Mouse (Mus musculus): Measurements from ENCODE around the gene Dcaf5. TPM values are rescaled to one million over a fixed set of nuclear protein-coding genes. Genes with fewer than 3 reads are reported as not detected.

Gene Dcaf5
- 12.7 TPM for polyA plus RNA-seq (2014; fragmentation: Illumina TruSeq; extraction: RNeasy Lipid Tissue Mini Kit (QIAGEN cat#74804); ENCODE audit: low read depth, low replicate concordance)

DNA sequence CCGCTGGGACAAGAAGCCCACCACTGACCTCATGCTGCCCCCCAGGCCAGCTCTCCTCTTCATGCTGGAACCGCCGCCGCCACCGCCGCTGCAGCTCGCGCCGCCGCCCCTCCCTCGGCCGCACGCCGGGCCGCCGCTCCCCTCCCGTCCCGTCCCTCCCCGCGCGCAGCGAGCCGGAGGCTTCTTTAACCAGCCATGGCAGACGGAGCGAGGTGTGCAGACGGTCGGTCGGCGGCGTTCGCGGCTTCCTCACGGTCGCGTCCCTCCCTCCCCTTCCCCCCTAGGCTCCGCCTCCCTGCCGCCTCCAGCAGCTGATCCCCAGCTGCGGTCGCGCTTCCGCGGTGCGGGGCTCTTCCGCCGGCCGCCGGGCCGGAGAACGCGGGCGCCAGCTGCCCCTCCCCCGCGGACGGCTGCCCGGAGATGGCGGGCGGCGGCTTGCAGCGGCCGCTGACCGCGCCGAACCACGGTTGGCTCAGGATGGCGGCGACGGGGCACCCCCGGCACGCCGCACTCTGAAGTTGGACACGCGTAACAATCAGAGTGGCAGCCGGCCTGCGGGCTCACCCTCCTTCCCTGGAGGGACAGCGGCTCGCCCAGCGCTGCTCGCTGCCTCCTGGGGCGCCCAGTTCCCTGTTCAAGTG lies at the start of gene Dcaf5:
Gene Dcaf5 (minus strand): TSS at position 266 of the 641 bp plus-strand sequence.

GRCm38 (mm10) chr12:80462942-80463651 lies 26.7 kb upstream of the Dcaf5 start, which contains the start of gene Exd2:
TSS of gene Exd2 (plus strand) at chr12:80463095.

Other genes with a start within 250 kb of the Dcaf5 start
- gene Actn1, start 176.2 kb downstream of the Dcaf5 start, polyA plus RNA-seq (2014; fragmentation: Illumina TruSeq; extraction: RNeasy Lipid Tissue Mini Kit (QIAGEN cat#74804); ENCODE audit: low read depth, low replicate concordance), result 7.6 TPM
- gene Exd2, start 26.5 kb upstream of the Dcaf5 start, polyA plus RNA-seq (2014; fragmentation: Illumina TruSeq; extraction: RNeasy Lipid Tissue Mini Kit (QIAGEN cat#74804); ENCODE audit: low read depth, low replicate concordance), result 8.0 TPM
- gene Galnt16, start 81.7 kb upstream of the Dcaf5 start, polyA plus RNA-seq (2014; fragmentation: Illumina TruSeq; extraction: RNeasy Lipid Tissue Mini Kit (QIAGEN cat#74804); ENCODE audit: low read depth, low replicate concordance), result not detected
- gene Slc39a9, start 207.3 kb upstream of the Dcaf5 start, polyA plus RNA-seq (2014; fragmentation: Illumina TruSeq; extraction: RNeasy Lipid Tissue Mini Kit (QIAGEN cat#74804); ENCODE audit: low read depth, low replicate concordance), result 29.0 TPM
- gene Erh, start 207.7 kb upstream of the Dcaf5 start, polyA plus RNA-seq (2014; fragmentation: Illumina TruSeq; extraction: RNeasy Lipid Tissue Mini Kit (QIAGEN cat#74804); ENCODE audit: low read depth, low replicate concordance), result 24.9 TPM